Mouse (Mus musculus) CD4-positive, CD25-positive, alpha-beta regulatory T cell (primary cell): ENCODE data around the gene Clec2l. TPM values are rescaled to one million over a fixed set of nuclear protein-coding genes. Genes with fewer than 3 reads are reported as not detected.

Experiments used
- polyA plus RNA-seq: library from polyadenylated mRNA; unstranded; fragments of 100-300 nt; shearing (Covaris generic); gene quantifications from one replicate; pipeline ENCODE4 v1.2.1, GENCODE M21; 2017

Gene Clec2l
- polyA plus RNA-seq: not detected

GRCm38 (mm10) chr6:38662714-38663615 is at the start of gene Clec2l:
Gene Clec2l (plus strand): TSS chr6:38663069.

GRCm38 (mm10) chr6:38636852-38637618 is 25.8 kb upstream of the Clec2l start, which contains the start of gene Klrg2:
Gene Klrg2 (minus strand): TSS chr6:38637242.

Other genes with a start within 250 kb of the Clec2l start
- gene Ubn2, start 229.1 kb upstream of the Clec2l start, polyA plus RNA-seq: 28.2 TPM
- 50.6 TPM for gene Fmc1, start 129.6 kb upstream of the Clec2l start, polyA plus RNA-seq
- gene Luc7l2, start 111.7 kb upstream of the Clec2l start, polyA plus RNA-seq: 60.4 TPM
- not detected for gene Klrg2, start 25.8 kb upstream of the Clec2l start, polyA plus RNA-seq
- 0.45 TPM for gene Tbxas1, start 212.3 kb downstream of the Clec2l start, polyA plus RNA-seq
- gene Hipk2, start 213.1 kb downstream of the Clec2l start, polyA plus RNA-seq: 46.4 TPM